Mouse (Mus musculus): ENCODE data around the gene Trak1. TPM values are rescaled to one million over a fixed set of nuclear protein-coding genes. Genes with fewer than 3 reads are reported as not detected.
"Not testable (repeated sequence)": the region's sequence is repeated elsewhere in the genome, so short reads cannot be mapped to it uniquely, and the experiment has no call there.

Trak1 gene
- total RNA-seq, 1 experiment = 18.9 TPM

- Histone ChIP-seq H3K27ac (ENCODE audit: insufficient read depth, low read depth, low read length, poor library complexity, severe bottlenecking) (no peak overlapping the region), H3K9me3 (ENCODE audit: control insufficient read depth, insufficient read depth, low read depth, low read length) (peaks cover 25% of the 10 kb centered on the region)
These were observed 24.7 kb downstream of the Trak1 start for GRCm38 (mm10) chr9:121322034-121322433.

GRCm38 (mm10) chr9:121328342-121328741 is 31.0 kb downstream of the Trak1 start:
- in situ Hi-C loops (cut with MboI; ENCODE audit: low sequenced_read_pairs in 2 of 2, unreplicated experiment in 2 of 2); DNase-seq (ENCODE audit: low read depth, low spot score); H3K4me3 ChIP-seq (ENCODE audit: insufficient read depth in 1 of 2, low read depth in 1 of 2, low read length in 2 of 2, poor library complexity in 1 of 2, severe bottlenecking in 1 of 2); H3K4me1 ChIP-seq (ENCODE audit: control insufficient read depth in 2 of 2, insufficient read depth in 2 of 2, low read length in 2 of 2, poor library complexity in 1 of 2); H3K9ac ChIP-seq (ENCODE audit: insufficient read depth, low read depth, low read length, poor library complexity, severe bottlenecking); H3K27ac ChIP-seq (ENCODE audit: insufficient read depth, low read depth, low read length, poor library complexity, severe bottlenecking): not testable (repeated sequence)
- H3K9me3 ChIP-seq (ENCODE audit: control insufficient read depth, insufficient read depth, low read depth, low read length) = peaks cover 21% of the 10 kb centered on the region
- H3K36me3 ChIP-seq (ENCODE audit: control insufficient read depth, insufficient read depth, low read length, poor library complexity, severe bottlenecking) = peaks cover 26% of the 10 kb centered on the region

More at GRCm38 (mm10) chr9:121322034-121322433, 24.7 kb downstream of the Trak1 start:
- TF ChIP-seq CHD2 (IDR thresholded peaks at IDR 0.05; ENCODE audit: low read depth, low read length) (no peak), HCFC1 (IDR thresholded peaks at IDR 0.05; ENCODE audit: borderline replicate concordance, insufficient read depth, low read length) (no peak), ZNF384 (IDR thresholded peaks at IDR 0.05; ENCODE audit: low read depth, low read length) (no peak), MAFK (IDR thresholded peaks at IDR 0.05; ENCODE audit: insufficient read depth, low read depth, low read length) (no peak), ZC3H11A (IDR thresholded peaks at IDR 0.05; ENCODE audit: borderline replicate concordance, low read depth, low read length) (no peak)
- Histone ChIP-seq H3K9ac (ENCODE audit: insufficient read depth, low read depth, low read length, poor library complexity, severe bottlenecking) (no peak overlapping the region), H3K4me3 (ENCODE audit: insufficient read depth in 1 of 2, low read depth in 1 of 2, low read length in 2 of 2, poor library complexity in 1 of 2, severe bottlenecking in 1 of 2) (no peak overlapping the region), H3K4me1 (ENCODE audit: control insufficient read depth in 2 of 2, insufficient read depth in 2 of 2, low read length in 2 of 2, poor library complexity in 1 of 2) (peaks cover 0 to under 1% of the 10 kb centered on the region in 2 experiments; a peak in 1 of 4 replicates), H3K36me3 (ENCODE audit: control insufficient read depth, insufficient read depth, low read length, poor library complexity, severe bottlenecking) (peaks cover 30% of the 10 kb centered on the region)
- no peak for DNase-seq (ENCODE audit: low read depth, low spot score)
- in situ Hi-C loops (cut with MboI; ENCODE audit: low sequenced_read_pairs in 2 of 2, unreplicated experiment in 2 of 2) = no loop called here

GRCm38 (mm10) chr9:121329181-121329580 is 31.9 kb downstream of the Trak1 start:
- Histone ChIP-seq H3K9me3 (ENCODE audit: control insufficient read depth, insufficient read depth, low read depth, low read length) (peaks cover 21% of the 10 kb centered on the region), H3K36me3 (ENCODE audit: control insufficient read depth, insufficient read depth, low read length, poor library complexity, severe bottlenecking) (peaks cover 26% of the 10 kb centered on the region), H3K4me3 (ENCODE audit: insufficient read depth in 1 of 2, low read depth in 1 of 2, low read length in 2 of 2, poor library complexity in 1 of 2, severe bottlenecking in 1 of 2) (no peak overlapping the region), H3K9ac (ENCODE audit: insufficient read depth, low read depth, low read length, poor library complexity, severe bottlenecking) (no peak overlapping the region), H3K27ac (ENCODE audit: insufficient read depth, low read depth, low read length, poor library complexity, severe bottlenecking) (no peak overlapping the region), H3K4me1 (ENCODE audit: control insufficient read depth in 2 of 2, insufficient read depth in 2 of 2, low read length in 2 of 2, poor library complexity in 1 of 2) (peaks cover 2 to 6% of the 10 kb centered on the region in 2 experiments; a peak in 3 of 4 replicates)
- no peak for DNase-seq (ENCODE audit: low read depth, low spot score)
- in situ Hi-C loops (cut with MboI; ENCODE audit: low sequenced_read_pairs in 2 of 2, unreplicated experiment in 2 of 2) = no loop called here
- TF ChIP-seq CHD2 (IDR thresholded peaks at IDR 0.05; ENCODE audit: low read depth, low read length) (no peak), MAFK (IDR thresholded peaks at IDR 0.05; ENCODE audit: insufficient read depth, low read depth, low read length) (no peak), HCFC1 (IDR thresholded peaks at IDR 0.05; ENCODE audit: borderline replicate concordance, insufficient read depth, low read length) (no peak), ZC3H11A (IDR thresholded peaks at IDR 0.05; ENCODE audit: borderline replicate concordance, low read depth, low read length) (no peak), ZNF384 (IDR thresholded peaks at IDR 0.05; ENCODE audit: low read depth, low read length) (no peak)

DNA sequence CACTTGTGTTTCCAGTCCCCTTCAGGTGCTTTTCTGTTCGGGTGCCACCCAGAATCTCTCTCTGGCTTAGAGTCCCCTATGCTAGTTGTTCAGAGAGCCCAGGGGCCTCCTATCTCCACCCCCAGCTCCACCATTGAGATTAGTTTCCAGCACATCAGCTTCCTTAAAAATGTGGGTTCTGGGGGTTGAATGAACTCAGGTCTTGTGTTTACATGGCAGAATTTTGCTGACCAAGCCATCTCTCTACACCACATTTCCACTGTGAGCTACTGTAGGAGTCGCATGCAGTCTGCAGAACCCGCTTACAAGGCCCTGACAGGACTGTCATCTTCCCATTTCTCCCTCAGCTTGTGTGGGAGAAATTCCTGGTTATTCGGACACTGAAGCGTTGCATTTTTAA is 32.8 kb downstream of the Trak1 start:
- Histone ChIP-seq H3K4me1 (ENCODE audit: control insufficient read depth in 2 of 2, insufficient read depth in 2 of 2, low read length in 2 of 2, poor library complexity in 1 of 2) (peaks cover 2 to 6% of the 10 kb centered on the region in 2 experiments; a peak in 3 of 4 replicates), H3K9ac (ENCODE audit: insufficient read depth, low read depth, low read length, poor library complexity, severe bottlenecking) (no peak overlapping the region), H3K36me3 (ENCODE audit: control insufficient read depth, insufficient read depth, low read length, poor library complexity, severe bottlenecking) (peaks cover 26% of the 10 kb centered on the region), H3K4me3 (ENCODE audit: insufficient read depth in 1 of 2, low read depth in 1 of 2, low read length in 2 of 2, poor library complexity in 1 of 2, severe bottlenecking in 1 of 2) (no peak overlapping the region), H3K9me3 (ENCODE audit: control insufficient read depth, insufficient read depth, low read depth, low read length) (peaks cover 21% of the 10 kb centered on the region), H3K27ac (ENCODE audit: insufficient read depth, low read depth, low read length, poor library complexity, severe bottlenecking) (no peak overlapping the region)
- no peak for DNase-seq (ENCODE audit: low read depth, low spot score)
- in situ Hi-C loops (cut with MboI; ENCODE audit: low sequenced_read_pairs in 2 of 2, unreplicated experiment in 2 of 2) = no loop called here
- no peak for TF ChIP-seq MAFK (IDR thresholded peaks at IDR 0.05; ENCODE audit: insufficient read depth, low read depth, low read length)
- no peak for TF ChIP-seq ZNF384 (IDR thresholded peaks at IDR 0.05; ENCODE audit: low read depth, low read length)
- TF ChIP-seq HCFC1 (IDR thresholded peaks at IDR 0.05; ENCODE audit: borderline replicate concordance, insufficient read depth, low read length) = no peak

- Histone ChIP-seq H3K4me1 (ENCODE audit: control insufficient read depth in 2 of 2, insufficient read depth in 2 of 2, low read length in 2 of 2, poor library complexity in 1 of 2) (peaks cover 3 to 10% of the 10 kb centered on the region in 2 experiments; a peak in 3 of 4 replicates), H3K36me3 (ENCODE audit: control insufficient read depth, insufficient read depth, low read length, poor library complexity, severe bottlenecking) (peaks cover 26% of the 10 kb centered on the region), H3K9me3 (ENCODE audit: control insufficient read depth, insufficient read depth, low read depth, low read length) (peaks cover 21% of the 10 kb centered on the region), H3K9ac (ENCODE audit: insufficient read depth, low read depth, low read length, poor library complexity, severe bottlenecking) (no peak overlapping the region), H3K27ac (ENCODE audit: insufficient read depth, low read depth, low read length, poor library complexity, severe bottlenecking) (no peak overlapping the region), H3K4me3 (ENCODE audit: insufficient read depth in 1 of 2, low read depth in 1 of 2, low read length in 2 of 2, poor library complexity in 1 of 2, severe bottlenecking in 1 of 2) (no peak overlapping the region)
- DNase-seq (ENCODE audit: low read depth, low spot score) = no peak
- in situ Hi-C loops (cut with MboI; ENCODE audit: low sequenced_read_pairs in 2 of 2, unreplicated experiment in 2 of 2) = no loop called here
- no peak for TF ChIP-seq ZNF384 (IDR thresholded peaks at IDR 0.05; ENCODE audit: low read depth, low read length)
- no peak for TF ChIP-seq HCFC1 (IDR thresholded peaks at IDR 0.05; ENCODE audit: borderline replicate concordance, insufficient read depth, low read length)
- no peak for TF ChIP-seq CHD2 (IDR thresholded peaks at IDR 0.05; ENCODE audit: low read depth, low read length)
- no peak for TF ChIP-seq MAFK (IDR thresholded peaks at IDR 0.05; ENCODE audit: insufficient read depth, low read depth, low read length)
- no peak for TF ChIP-seq ZC3H11A (IDR thresholded peaks at IDR 0.05; ENCODE audit: borderline replicate concordance, low read depth, low read length)
These were observed 34.1 kb downstream of the Trak1 start for GRCm38 (mm10) chr9:121331438-121331837.

All from ES-E14 (cell line).